Mouse (Mus musculus) G1E (cell line): ENCODE data around the gene Sfrp4. TPM values are rescaled to one million over a fixed set of nuclear protein-coding genes. Genes with fewer than 3 reads are reported as not detected.

ENCODE experiments used
- ATAC-seq: 2 replicates; pipeline ENCODE4 v1.8.0; 2016; ENCODE audit warnings: mild to moderate bottlenecking; ENCODE audit not compliant: insufficient number of reproducible peaks, poor library complexity, low FRiP score, severe bottlenecking; ENCODE audit errors: extremely low read depth
- DNase-seq: peaks from one replicate; pipeline ENCODE4 v3.0.0; 2012; ENCODE audit warnings: low spot score
- H3K27me3 ChIP-seq: 2 replicates; pipeline ENCODE4 v1.6.1; 2012; ENCODE audit warnings: mild to moderate bottlenecking, low read length, inconsistent platforms; ENCODE audit not compliant: insufficient read depth
- H3K36me3 ChIP-seq: replicated peaks from 2 replicates; pipeline ENCODE3; 2012; ENCODE audit warnings: mild to moderate bottlenecking, inconsistent platforms
- H3K4me1 ChIP-seq: 2 replicates; pipeline ENCODE4 v1.6.1; 2012; ENCODE audit warnings: low read depth, low read length, inconsistent platforms, mixed read lengths; ENCODE audit not compliant: insufficient read depth
- H3K4me3 ChIP-seq: 2 replicates; pipeline ENCODE4 v1.5.1; 2012; ENCODE audit warnings: low read depth, mild to moderate bottlenecking, inconsistent platforms, low read length, moderate library complexity, mixed read lengths
- H3K9me3 ChIP-seq: replicated peaks from 2 replicates; pipeline ENCODE4 v1.6.1; 2012; ENCODE audit warnings: inconsistent platforms
- CTCF ChIP-seq: IDR thresholded peaks from 2 replicates; pipeline ENCODE4 v1.5.1; 2012; ENCODE audit warnings: low read depth, low read length, inconsistent platforms, mixed read lengths
- GATA1 ChIP-seq: IDR thresholded peaks from 2 replicates; pipeline ENCODE4 v1.6.1; 2012; ENCODE audit warnings: borderline replicate concordance, low read length, inconsistent platforms, mixed read lengths
- GATA2 ChIP-seq: IDR thresholded peaks from 2 replicates; pipeline ENCODE4 v1.6.1; 2012; ENCODE audit warnings: low read depth, low read length, inconsistent platforms, borderline replicate concordance
- POLR2AphosphoS5 ChIP-seq: IDR thresholded peaks from 2 replicates; pipeline ENCODE4 v1.6.1; 2012; ENCODE audit warnings: low read depth, low read length, inconsistent platforms; ENCODE audit not compliant: insufficient replicate concordance
- TAL1 ChIP-seq: conservative IDR thresholded peaks from 2 replicates; pipeline ENCODE4 v1.6.1; 2012; ENCODE audit warnings: low read depth, low read length, inconsistent platforms, mixed read lengths
- polyA plus RNA-seq: library from polyadenylated mRNA; stranded (reverse); fragments of >175 nt; gene quantifications from 2 replicates; pipeline ENCODE4 v1.2.3, GENCODE M21; 2012
- total RNA-seq, 2 experiments: library from RNA; stranded (forward) in 1 of 2; stranded (reverse) in 1 of 2; fragments of 200-1000 nt in 1 of 2; fragments of >200 nt in 1 of 2; fragmentation: Nextera tagmentation in 1 of 2; gene quantifications; 2 replicates each; pipeline ENCODE4 v1.2.3; 2014 to 2017

Sfrp4 gene
- total and polyA plus RNA-seq, 3 experiments = 0.22 TPM; not detected in 2

DNA sequence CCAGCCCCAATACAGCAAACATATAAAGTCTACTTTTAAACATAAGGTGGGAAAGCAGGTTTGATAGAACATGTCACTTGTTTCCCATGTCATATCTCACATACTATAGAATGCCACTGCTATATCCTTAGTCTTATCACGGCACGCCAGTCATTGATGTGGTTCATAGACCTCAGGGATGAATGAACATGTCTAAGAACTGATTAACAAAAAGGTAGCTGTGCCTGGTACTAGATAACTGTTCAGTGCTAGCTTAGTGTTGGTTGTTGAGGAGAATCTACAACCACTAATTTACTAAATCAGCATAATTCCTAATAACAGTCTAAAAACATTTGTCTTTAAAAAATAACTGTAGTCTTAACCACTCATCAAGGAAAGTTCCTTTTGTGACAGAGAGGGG is 26.9 kb downstream of the Sfrp4 start:
- H3K4me1 ChIP-seq = no peaks in the 10 kb centered on the region
- no peak for DNase-seq
- ATAC-seq = no peak
- H3K9me3 ChIP-seq = no peaks in the 10 kb centered on the region
- TF ChIP-seq POLR2AphosphoS5 (no peak), CTCF (no peak)
- H3K4me3 ChIP-seq = no peak overlapping the region
- no peaks in the 10 kb centered on the region for H3K36me3 ChIP-seq
- no peaks in the 10 kb centered on the region for H3K27me3 ChIP-seq

DNA sequence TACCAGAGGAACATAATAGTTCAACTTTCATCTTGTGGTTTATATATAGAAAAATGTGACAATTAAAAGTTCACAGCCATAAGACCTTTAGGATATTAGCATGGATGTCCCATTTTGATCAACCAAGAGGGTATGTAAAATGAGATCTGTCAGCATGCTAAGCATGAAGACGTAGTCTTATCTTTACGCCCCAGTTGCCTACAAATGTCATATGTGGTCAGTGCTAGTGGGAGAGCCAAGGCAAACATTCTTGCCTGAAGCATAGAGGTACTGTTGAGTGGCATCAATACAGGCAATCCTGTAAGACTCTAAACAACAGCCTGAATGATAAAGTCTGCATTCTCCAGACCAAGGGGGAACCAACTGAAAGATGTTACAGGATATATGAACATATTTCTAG is 29.5 kb downstream of the Sfrp4 start:
- Histone ChIP-seq H3K4me1 (no peaks in the 10 kb centered on the region), H3K4me3 (no peak overlapping the region), H3K27me3 (no peaks in the 10 kb centered on the region), H3K9me3 (no peaks in the 10 kb centered on the region), H3K36me3 (no peaks in the 10 kb centered on the region)
- DNase-seq = no peak
- no peak for TF ChIP-seq GATA1
- TF ChIP-seq CTCF = no peak
- no peak for TF ChIP-seq POLR2AphosphoS5
- TF ChIP-seq TAL1 = no peak
- TF ChIP-seq GATA2 = no peak
- no peak for ATAC-seq

DNA sequence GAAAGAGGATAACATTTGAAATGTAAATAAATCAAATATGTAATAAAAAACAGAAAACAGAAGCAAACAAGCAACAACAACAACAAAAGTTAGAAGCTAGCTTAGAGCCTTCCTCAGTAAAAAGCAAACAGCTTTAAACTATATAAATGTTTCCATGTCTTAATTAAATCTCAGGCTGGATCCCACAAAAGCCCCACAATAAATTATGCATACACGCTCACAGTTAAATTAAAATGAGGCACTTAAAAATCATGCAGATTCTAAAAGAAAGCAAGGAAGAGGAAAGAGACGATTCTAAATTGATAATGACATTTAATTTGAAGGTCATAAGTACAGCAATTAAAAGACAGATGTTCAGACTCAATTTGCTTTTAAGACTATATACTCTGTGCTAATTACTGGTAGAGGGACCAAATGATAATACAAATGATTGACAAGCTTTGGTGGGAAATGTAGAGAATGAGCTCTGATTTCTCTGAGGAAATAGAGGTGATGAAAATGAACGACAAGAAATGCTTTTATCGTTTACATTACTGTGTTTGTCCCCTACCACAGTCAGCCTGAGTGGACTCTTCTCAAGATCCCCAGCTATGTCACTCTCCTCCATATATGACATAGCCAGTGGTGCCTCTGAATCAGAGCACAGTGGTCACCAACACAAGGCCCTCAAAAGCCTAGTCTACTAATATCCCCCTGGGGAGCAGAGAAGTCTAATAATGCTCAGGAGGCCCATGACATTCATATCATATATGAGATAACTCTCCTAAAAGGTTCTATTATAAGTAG is 45.6 kb downstream of the Sfrp4 start:
- no peak overlapping the region for H3K4me3 ChIP-seq
- no peaks in the 10 kb centered on the region for H3K9me3 ChIP-seq
- no peaks in the 10 kb centered on the region for H3K4me1 ChIP-seq
- H3K36me3 ChIP-seq = no peaks in the 10 kb centered on the region
- ATAC-seq = no peak
- no peak for DNase-seq
- H3K27me3 ChIP-seq = no peaks in the 10 kb centered on the region
- TF ChIP-seq POLR2AphosphoS5 (no peak), GATA1 (no peak), TAL1 (no peak)

DNA sequence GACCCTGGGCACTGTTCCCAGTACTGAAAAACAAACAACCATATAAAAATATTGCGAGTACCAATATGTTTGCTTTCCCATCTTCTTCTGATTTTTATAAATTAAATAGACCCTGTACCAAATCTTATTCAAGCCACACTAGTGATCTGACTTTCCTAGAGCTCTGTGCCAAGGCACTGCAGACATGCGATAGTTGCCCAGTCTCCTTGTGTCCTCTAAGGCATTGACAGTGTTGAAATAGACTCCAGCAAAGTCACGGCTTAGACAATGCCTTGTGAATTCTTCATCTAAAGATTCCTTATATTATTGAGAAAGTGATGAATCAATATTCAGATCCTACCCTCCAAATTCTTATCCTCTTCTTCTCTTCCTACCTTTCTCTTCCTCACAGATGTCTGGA is 51.1 kb downstream of the Sfrp4 start:
- no peaks in the 10 kb centered on the region for H3K4me1 ChIP-seq
- H3K36me3 ChIP-seq = no peaks in the 10 kb centered on the region
- H3K4me3 ChIP-seq = no peak overlapping the region
- DNase-seq (no peak), ATAC-seq (no peak)
- TF ChIP-seq GATA2 (no peak), POLR2AphosphoS5 (no peak), GATA1 (no peak), CTCF (no peak), TAL1 (no peak)
- H3K9me3 ChIP-seq = no peaks in the 10 kb centered on the region
- no peaks in the 10 kb centered on the region for H3K27me3 ChIP-seq

DNA sequence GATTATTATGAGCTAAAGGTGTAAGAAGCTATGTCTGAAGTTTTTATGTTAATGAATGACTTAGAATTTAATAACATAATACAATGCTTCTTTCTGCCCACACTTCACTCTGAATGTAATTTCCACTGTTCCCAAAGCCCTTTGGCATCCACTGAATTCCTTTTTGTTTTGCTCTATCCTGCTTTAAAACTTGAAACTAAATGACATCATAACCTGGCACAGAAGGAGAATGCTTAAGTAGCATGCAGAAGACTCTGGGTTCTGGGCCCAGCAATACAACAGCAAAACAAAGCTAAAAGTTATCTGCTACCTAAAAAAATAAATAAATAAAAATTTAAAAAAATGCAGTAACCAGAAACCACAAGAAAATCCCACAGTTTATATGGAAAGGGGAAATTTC is 51.7 kb downstream of the Sfrp4 start:
- Histone ChIP-seq H3K36me3 (no peaks in the 10 kb centered on the region), H3K4me1 (no peaks in the 10 kb centered on the region), H3K9me3 (no peaks in the 10 kb centered on the region), H3K4me3 (no peak overlapping the region), H3K27me3 (no peaks in the 10 kb centered on the region)
- no peak for ATAC-seq
- TF ChIP-seq CTCF (no peak), GATA1 (no peak), POLR2AphosphoS5 (no peak), GATA2 (no peak), TAL1 (no peak)
- no peak for DNase-seq

Other genes starting within 250 kb of the Sfrp4 start
- gene Stard3nl, start 227.3 kb upstream of the Sfrp4 start, total RNA-seq (2014; fragmentation: Nextera tagmentation) = 6.1 and 11.7 TPM in 2 replicates
- gene Stard3nl, start 227.3 kb upstream of the Sfrp4 start, total RNA-seq (2017) = 17.0 and 20.1 TPM in 2 replicates
- 0.98 and 2.3 TPM in 2 replicates for gene Stard3nl, start 227.3 kb upstream of the Sfrp4 start, polyA plus RNA-seq
- gene Epdr1, start 3.2 kb upstream of the Sfrp4 start, total RNA-seq (2014; fragmentation: Nextera tagmentation) = not detected in 2 replicates
- 0.11 TPM in 1 of 2 replicates, not detected in the other for gene Epdr1, start 3.2 kb upstream of the Sfrp4 start, total RNA-seq (2017)
- not detected in 2 replicates for gene Epdr1, start 3.2 kb upstream of the Sfrp4 start, polyA plus RNA-seq
- gene Nme8, start 74.7 kb downstream of the Sfrp4 start, total RNA-seq (2014; fragmentation: Nextera tagmentation) = not detected in 2 replicates
- 0.11 TPM in 1 of 2 replicates, not detected in the other for gene Nme8, start 74.7 kb downstream of the Sfrp4 start, total RNA-seq (2017)
- not detected in 2 replicates for gene Nme8, start 74.7 kb downstream of the Sfrp4 start, polyA plus RNA-seq
- gene Gpr141, start 201.2 kb downstream of the Sfrp4 start, total RNA-seq (2014; fragmentation: Nextera tagmentation) = not detected in 2 replicates
- 0.12 and 0.16 TPM in 2 replicates for gene Gpr141, start 201.2 kb downstream of the Sfrp4 start, total RNA-seq (2017)
- gene Gpr141, start 201.2 kb downstream of the Sfrp4 start, polyA plus RNA-seq = not detected in 2 replicates